8 mouse cellular contexts compared by ENCODE assay signal in the genomic region with DNA sequence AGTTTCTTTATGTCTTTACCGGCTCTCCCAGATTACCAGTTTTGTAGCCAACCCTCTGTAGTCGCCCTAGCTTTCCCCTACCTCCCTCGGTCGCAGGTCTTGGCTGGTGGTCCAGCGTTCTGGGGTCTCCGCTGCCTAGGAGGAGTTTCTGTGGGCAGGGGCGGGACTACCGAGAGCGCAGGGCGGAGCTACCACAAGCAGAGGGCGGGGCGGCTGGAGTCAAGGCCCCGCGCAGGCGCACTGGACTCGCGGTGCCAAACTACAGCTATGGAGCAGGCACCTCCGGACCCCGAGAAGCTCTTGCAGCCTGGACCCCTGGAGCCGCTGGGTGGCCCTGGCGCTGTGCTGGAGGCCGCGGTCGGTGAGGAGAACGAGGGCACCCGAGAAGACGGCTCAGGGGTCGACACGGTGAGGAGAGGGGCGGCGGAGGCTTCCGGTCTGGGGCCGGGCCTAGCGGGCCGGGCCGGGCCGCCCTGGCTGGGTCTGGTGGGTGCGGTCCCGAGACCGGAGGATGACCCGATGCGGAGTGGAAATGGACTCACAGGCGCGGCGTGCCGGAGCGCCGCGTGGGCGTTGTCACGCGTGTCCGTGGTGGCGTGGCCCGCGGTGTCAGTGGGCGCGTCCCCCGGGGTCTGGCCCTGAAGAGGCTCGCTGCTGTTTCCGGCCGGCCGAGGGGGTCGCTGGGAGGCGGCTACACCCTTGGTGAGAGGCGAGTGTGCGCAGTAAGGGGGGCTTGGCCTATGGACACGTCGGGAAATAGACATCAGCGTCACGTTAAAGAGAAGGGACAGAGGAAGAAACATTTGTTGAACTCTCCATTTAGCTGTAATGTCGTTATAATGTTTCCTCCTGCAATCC. TPM values are rescaled to one million over a fixed set of nuclear protein-coding genes. Genes with fewer than 3 reads are reported as not detected.
A peak's percentile ranks its signal among the peaks of the same experiment; 100 is the strongest.
DNase-seq lines count a peak whose midpoint lies in the region; ATAC-seq lines count a peak whose summit lies in the region.

A gene (plus strand): TSS at position 249 of the 858 bp plus-strand sequence.

- no peaks in the 10 kb centered on the region for H3K36me3 ChIP-seq in hindbrain, embryonic 16.5 days (ENCODE audit: control insufficient read depth, insufficient read depth, low read length)
- H3K36me3 ChIP-seq in macrophage (ENCODE audit: inconsistent target) = no peaks in the 10 kb centered on the region

- WGBS in hindbrain, embryonic 16.5 days = under 1% methylated on average over 62 of the region's 72 CpGs
- WGBS in macrophage (ENCODE audit: missing documents) = under 1% methylated on average over 70 of the region's 72 CpGs

- peak within 1 kb of the TSS; percentile 86 for H3K27ac ChIP-seq in hindbrain, embryonic 16.5 days (ENCODE audit: low read depth, low read length)
- H3K27ac ChIP-seq in macrophage = peak within 1 kb of the TSS; percentile 68

- H3K27me3 ChIP-seq in hindbrain, embryonic 16.5 days (replicated peaks; ENCODE audit: control insufficient read depth, insufficient read depth, low read length) = no peaks in the 10 kb centered on the region

- peak within 1 kb of the TSS; percentile 80 for H3K4me2 ChIP-seq in hindbrain, embryonic 16.5 days (ENCODE audit: low read length)

- peak; percentile 92 for DNase-seq in T-cell, adult 2 months (ENCODE audit: low spot score)
- DNase-seq in cerebellum, postnatal 36 days = peak; percentile 90 to 92
- peak; percentile 94 for DNase-seq in gastrocnemius, adult 18-20 months (ENCODE audit: low spot score)
- DNase-seq in left cerebral cortex, adult 18-20 months (ENCODE audit: low spot score in 2 of 2) = peak; percentile 91 to 92
- peak; percentile 94 for DNase-seq in right cerebral cortex, adult 18-20 months
- peak; percentile 63 for DNase-seq in urinary bladder, postnatal 10 days (ENCODE audit: low spot score)

- ATAC-seq in hindbrain, embryonic 16.5 days = peak; percentile 96

- no peaks in the 10 kb centered on the region for H3K9me3 ChIP-seq in hindbrain, embryonic 16.5 days (ENCODE audit: control insufficient read depth, low read length)

- H3K79me2 ChIP-seq in macrophage (ENCODE audit: inconsistent target) = peaks cover 48% of the 10 kb centered on the region

- H3K4me1 ChIP-seq in hindbrain, embryonic 16.5 days (ENCODE audit: control insufficient read depth, insufficient read depth, low read depth, low read length) = peaks cover 13% of the 10 kb centered on the region

- peak within 1 kb of the TSS; percentile 86 for H3K4me3 ChIP-seq in hindbrain, embryonic 16.5 days (ENCODE audit: low read length)
- H3K4me3 ChIP-seq in macrophage (ENCODE audit: inconsistent target) = peak within 1 kb of the TSS; percentile 90

- H3K9ac ChIP-seq in hindbrain, embryonic 16.5 days (ENCODE audit: low read depth, low read length) = peak within 1 kb of the TSS; percentile 99

RNA-seq across cellular contexts. Expression of the gene that starts here (rescaled TPM):
- 10 to 100 TPM; 11.5 to 14.8 TPM for total RNA-seq in gastrocnemius, adult 18-20 months (2021)
- 87.3 and 103 TPM in 2 replicates for polyA plus RNA-seq in hindbrain, embryonic 16.5 days (2015; fragmentation: Nextera tagmentation; extraction: Ambion mirVana)
- 10 to 100 TPM; 32.0 to 34.0 TPM for total RNA-seq in left cerebral cortex, adult 18-20 months (2021)
- 100 to 1,000 TPM in 6 of 26 experiments, 10 to 100 TPM in 20; 45.2 to 176 (median 75.1) TPM for total RNA-seq in macrophage (2018; cell fraction: chromatin; rRNA removed)
- total RNA-seq in macrophage (2018; cell fraction: cytosol; rRNA removed) = 10 to 100 TPM; 36.4 to 61.6 (median 48.6) TPM
- total RNA-seq in macrophage (2018; cell fraction: nucleus; rRNA removed) = 100 to 1,000 TPM in 1 of 26 experiments, 10 to 100 TPM in 25; 32.3 to 118 (median 49.9) TPM
- polyA plus RNA-seq in macrophage (2018) = 48.2 to 85.8 TPM (median 60.3 TPM) in 3 replicates

Comparison
In these comparisons a context has a peak if more than half of its experiments do, and no peak if none do; other contexts are left out.
1. Peak in every context shown above with its lines: DNase-seq, ATAC-seq, H3K4me3 ChIP-seq and H3K27ac ChIP-seq.